Mouse (Mus musculus) thymus, postnatal 10 days (tissue): ENCODE measurements around the gene Gm8246.
"Not testable (repeated sequence)": the region's sequence is repeated elsewhere in the genome, so short reads cannot be mapped to it uniquely, and the experiment has no call there.

Experiments used
- DNase-seq, 2 experiments: peaks; one replicate each; pipeline ENCODE4 v3.0.0; 2021; ENCODE audit warnings: low spot score in 2 of 2

Gm8246 gene

DNA sequence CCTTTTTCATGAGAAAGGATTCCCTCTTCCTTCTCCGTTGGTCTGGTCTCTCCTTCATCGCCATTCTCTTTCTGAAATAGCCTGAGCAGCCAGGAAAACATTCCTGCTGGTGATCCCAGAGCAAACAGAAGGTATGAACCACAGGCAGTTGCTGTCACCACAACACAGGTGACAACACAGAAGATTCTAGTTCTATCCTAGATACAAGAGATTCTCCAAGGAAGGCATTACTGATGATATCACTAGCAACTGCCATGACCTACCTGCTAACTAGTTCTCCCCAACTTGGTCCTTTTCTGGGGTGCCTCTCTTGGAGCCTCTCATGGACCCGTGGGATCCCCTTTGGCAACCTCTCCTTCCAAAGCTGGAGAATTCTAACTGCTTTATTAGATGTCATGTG lies at the start of gene Gm8246:
Gm8246 (minus strand) TSS at position 101 of the 400 bp plus-strand sequence.
- DNase-seq: not testable (repeated sequence)

DNA sequence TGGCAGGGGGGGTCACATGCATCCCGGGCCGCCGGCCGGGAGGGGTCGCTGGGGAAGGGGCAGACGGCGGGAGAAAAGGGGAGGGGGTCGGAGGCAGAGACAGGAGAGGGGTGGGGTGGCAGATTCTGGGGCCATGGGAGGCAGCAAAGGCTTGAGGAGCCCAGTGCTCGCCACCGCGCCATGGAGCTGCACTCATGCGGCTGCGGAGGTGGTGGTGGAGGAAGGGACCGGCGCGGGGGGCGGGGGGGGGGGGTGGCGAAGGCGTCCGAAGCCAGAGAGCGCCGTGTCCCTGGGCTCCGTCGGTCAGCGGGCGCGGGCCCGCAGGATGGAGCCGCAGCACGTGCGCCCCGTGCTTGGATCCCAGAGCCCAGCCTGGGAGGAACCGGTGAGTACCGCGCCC lies 23.7 kb upstream of the Gm8246 start, which contains the start of gene Gm3488:
Gm3488 (plus strand) TSS at position 301 of the 400 bp plus-strand sequence.
- not testable (repeated sequence) for DNase-seq

DNA sequence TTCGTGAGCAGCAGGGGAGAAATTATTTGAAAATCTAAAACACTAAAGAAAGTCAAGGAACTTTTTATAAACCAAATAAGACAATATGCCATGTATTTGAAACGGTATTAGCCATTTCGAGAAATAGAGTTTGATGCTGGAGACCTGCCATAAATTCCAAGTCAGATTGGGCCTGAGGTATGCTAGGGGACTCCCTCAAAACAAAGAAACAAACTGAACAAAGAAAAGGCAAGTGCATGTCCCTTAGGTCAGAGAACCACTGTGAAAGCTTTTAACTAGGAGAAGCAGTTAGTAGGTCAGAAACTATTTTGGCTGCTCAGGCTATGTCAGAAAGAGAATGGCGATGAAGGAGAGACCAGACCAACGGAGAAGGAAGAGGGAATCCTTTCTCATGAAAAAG lies 6.3 kb upstream of the Gm8246 start, which contains the start of gene Gm3187:
Gm3187 (plus strand) TSS at position 301 of the 400 bp plus-strand sequence.
- not testable (repeated sequence) for DNase-seq

DNA sequence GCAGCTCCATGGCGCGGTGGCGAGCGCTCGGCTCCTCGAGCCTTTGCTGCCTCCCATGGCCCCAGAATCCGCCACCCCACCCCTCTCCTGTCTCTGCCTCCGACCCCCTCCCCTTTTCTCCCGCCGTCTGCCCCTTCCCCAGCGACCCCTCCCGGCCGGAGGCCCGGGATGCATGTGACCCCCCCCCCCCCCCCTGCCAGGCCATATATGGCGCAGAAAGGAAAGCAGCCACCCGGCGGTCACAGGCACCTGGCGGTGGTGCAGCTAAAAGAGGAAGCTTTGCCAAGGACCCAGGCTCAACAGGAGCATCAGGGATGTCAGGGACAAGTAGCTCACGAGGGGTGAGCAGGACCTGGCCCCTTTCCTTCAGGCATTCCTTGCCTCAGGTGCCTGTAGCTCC lies 17.2 kb downstream of the Gm8246 start:
- not testable (repeated sequence) for DNase-seq

DNA sequence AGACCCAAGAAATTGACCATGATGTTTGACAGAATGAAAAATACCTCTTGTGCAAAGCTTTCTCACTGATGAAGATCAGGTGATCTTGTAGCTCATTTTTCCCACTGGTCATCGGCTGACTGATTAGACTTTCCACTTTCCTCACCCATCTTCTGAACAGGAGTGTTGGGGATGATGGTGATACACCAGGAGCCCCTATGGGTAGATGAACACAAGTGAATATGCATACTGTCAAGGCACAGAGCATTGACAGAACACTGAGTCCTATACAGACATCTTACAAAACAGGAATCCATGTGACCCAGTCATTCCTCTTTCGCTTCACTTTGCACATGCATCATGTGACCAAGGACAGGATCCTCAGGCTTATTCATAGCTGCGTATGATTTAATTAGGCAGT lies 22.3 kb downstream of the Gm8246 start, which contains the start of gene Gm3194:
Gm3194 (minus strand) TSS at position 101 of the 400 bp plus-strand sequence.
- not testable (repeated sequence) for DNase-seq
